Mouse (Mus musculus): ENCODE data around the gene Xpa.
A peak's percentile ranks its signal among the peaks of the same experiment; 100 is the strongest.

DNA sequence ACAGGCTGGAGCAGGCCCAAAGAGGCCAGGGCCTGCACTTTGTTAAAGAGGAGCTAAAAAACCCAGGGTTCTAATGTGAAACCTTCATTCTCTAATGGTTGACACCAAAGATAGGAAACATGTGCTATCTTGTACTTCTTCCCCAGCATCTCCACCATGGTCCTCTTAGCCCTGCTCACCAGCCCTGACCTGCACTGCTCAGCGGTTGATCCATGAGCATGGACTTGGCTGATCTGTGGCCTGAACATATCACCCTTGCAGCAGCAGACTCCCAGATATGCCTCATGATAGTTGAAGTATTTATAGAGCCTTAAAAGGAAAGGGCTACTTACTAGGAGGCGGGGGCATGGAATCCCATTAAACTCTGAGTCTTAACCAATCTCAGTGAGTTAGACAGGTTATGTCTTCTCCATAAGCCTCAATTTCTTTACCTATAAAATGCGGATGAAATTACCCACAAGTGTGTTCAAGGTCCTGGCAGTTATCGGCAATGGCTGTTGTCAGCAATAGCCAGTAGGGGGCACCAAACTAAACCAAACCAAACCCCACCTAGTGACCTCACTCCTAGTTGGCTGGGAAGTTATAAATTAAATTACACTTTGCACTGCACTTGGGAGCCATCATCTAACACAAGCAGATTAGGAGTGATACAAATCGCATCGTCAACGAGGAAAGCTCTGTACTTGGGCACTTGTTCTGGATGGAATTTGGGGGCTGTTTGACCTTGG is 5.9 kb upstream of the Xpa start:
- peak; percentile 76 for TF ChIP-seq CTCF (IDR thresholded peaks at IDR 0.05; ENCODE audit: low read depth, low read length)
- TF ChIP-seq POLR2AphosphoS5 (IDR thresholded peaks at IDR 0.05; ENCODE audit: insufficient replicate concordance, low read depth, low read length): no peak

Data from G1E (cell line).